Comparison of ENCODE assay signal across 8 mouse cellular contexts in genomic region chr7:107595426-107595825, GRCm38 (mm10). TPM values are rescaled to one million over a fixed set of nuclear protein-coding genes. Genes with fewer than 3 reads are reported as not detected.
DNase-seq lines count a peak whose midpoint lies in the region; ATAC-seq and TF ChIP-seq lines count a peak whose summit lies in the region.

No protein-coding gene starts in this region.

- WGBS in kidney, adult 2 months = 15% methylated on average over 13 of the region's 13 CpGs
- 14% methylated on average over 13 of the region's 13 CpGs for WGBS in embryonic facial prominence, embryonic 10.5 days
- 12% methylated on average over 13 of the region's 13 CpGs for WGBS in hindbrain, postnatal 0 days
- 13% methylated on average over 13 of the region's 13 CpGs for WGBS in midbrain, embryonic 13.5 days

- ATAC-seq in hindbrain, postnatal 0 days = no peak
- no peak for ATAC-seq in midbrain, embryonic 13.5 days

- no peak for TF ChIP-seq CTCF in kidney, adult 2 months (conservative IDR thresholded peaks at IDR 0.05; ENCODE audit: insufficient read depth, insufficient read length, low read depth, low read length)
- TF ChIP-seq CTCF in hindbrain, postnatal 0 days (IDR thresholded peaks at IDR 0.05; ENCODE audit: low read depth) = no peak

- no peaks in the 10 kb centered on the region for H3K36me3 ChIP-seq in kidney, adult 2 months (ENCODE audit: control insufficient read depth, insufficient read depth, low read length)
- peaks cover 7% of the 10 kb centered on the region for H3K36me3 ChIP-seq in embryonic facial prominence, embryonic 10.5 days (replicated peaks)
- H3K36me3 ChIP-seq in hindbrain, postnatal 0 days (ENCODE audit: insufficient read depth, low read length) = no peaks in the 10 kb centered on the region
- no peaks in the 10 kb centered on the region for H3K36me3 ChIP-seq in midbrain, embryonic 13.5 days

- peak overlapping the region; percentile 14; the same call in 1 of the 2 replicates for H3K27ac ChIP-seq in kidney, adult 2 months (ENCODE audit: insufficient read depth, low read depth, low read length)
- H3K27ac ChIP-seq in embryonic facial prominence, embryonic 10.5 days (replicated peaks) = peak overlapping the region; percentile 73; the same call in 1 of the 2 replicates
- no peak overlapping the region for H3K27ac ChIP-seq in hindbrain, postnatal 0 days
- no peak overlapping the region for H3K27ac ChIP-seq in midbrain, embryonic 13.5 days

- H3K4me1 ChIP-seq in kidney, adult 2 months (ENCODE audit: control insufficient read depth, insufficient read depth, low read length) = peaks cover 3% of the 10 kb centered on the region; the same call in 1 of the 2 replicates
- peaks cover 29% of the 10 kb centered on the region for H3K4me1 ChIP-seq in embryonic facial prominence, embryonic 10.5 days
- H3K4me1 ChIP-seq in hindbrain, postnatal 0 days (ENCODE audit: insufficient read depth, low read length) = peaks cover 8% of the 10 kb centered on the region; the same call in 1 of the 2 replicates
- peaks cover 9% of the 10 kb centered on the region for H3K4me1 ChIP-seq in midbrain, embryonic 13.5 days (replicated peaks)

- H3K27me3 ChIP-seq in kidney, adult 2 months (replicated peaks; ENCODE audit: control insufficient read depth, insufficient read depth, low read length) = no peaks in the 10 kb centered on the region
- H3K27me3 ChIP-seq in embryonic facial prominence, embryonic 10.5 days (replicated peaks; ENCODE audit: low read depth, poor library complexity, severe bottlenecking) = peaks cover 8% of the 10 kb centered on the region; the same call in 1 of the 2 replicates
- no peaks in the 10 kb centered on the region for H3K27me3 ChIP-seq in hindbrain, postnatal 0 days (ENCODE audit: insufficient read depth, low read length)
- peaks cover 6% of the 10 kb centered on the region for H3K27me3 ChIP-seq in midbrain, embryonic 13.5 days

- H3K4me2 ChIP-seq in hindbrain, postnatal 0 days (ENCODE audit: low read depth, low read length) = peak overlapping the region; percentile 96
- peak overlapping the region; percentile 92 for H3K4me2 ChIP-seq in midbrain, embryonic 13.5 days (replicated peaks)

- H3K9me3 ChIP-seq in embryonic facial prominence, embryonic 10.5 days = no peaks in the 10 kb centered on the region
- no peaks in the 10 kb centered on the region for H3K9me3 ChIP-seq in hindbrain, postnatal 0 days (ENCODE audit: low read length)
- no peaks in the 10 kb centered on the region for H3K9me3 ChIP-seq in midbrain, embryonic 13.5 days

- H3K4me3 ChIP-seq in kidney, adult 2 months (ENCODE audit: insufficient read depth, low read depth, low read length) = peak overlapping the region; percentile 70
- peak overlapping the region; percentile 63 for H3K4me3 ChIP-seq in embryonic facial prominence, embryonic 10.5 days
- H3K4me3 ChIP-seq in hindbrain, postnatal 0 days (ENCODE audit: low read length) = peak overlapping the region; percentile 59
- peak overlapping the region; percentile 51 for H3K4me3 ChIP-seq in midbrain, embryonic 13.5 days (replicated peaks)

- peak; percentile 39 for DNase-seq in kidney, adult 2 months
- DNase-seq in kidney, adult 18-20 months = no peak
- DNase-seq in embryonic facial prominence, embryonic 10.5 days (ENCODE audit: low spot score) = no peak
- DNase-seq in hindbrain, postnatal 0 days (ENCODE audit: low spot score) = no peak
- DNase-seq in frontal cortex, postnatal 25 days (ENCODE audit: low spot score in 2 of 2) = no peak
- DNase-seq in urinary bladder, adult 2 months (ENCODE audit: low spot score) = no peak
- no peak for DNase-seq in frontal cortex, adult 2 months (ENCODE audit: extremely low spot score in 1 of 2, low spot score in 1 of 2)

- peak overlapping the region; percentile 49 for H3K9ac ChIP-seq in hindbrain, postnatal 0 days (replicated peaks; ENCODE audit: low read length)
- H3K9ac ChIP-seq in midbrain, embryonic 13.5 days (replicated peaks) = peak overlapping the region; percentile 61; the same call in 1 of the 2 replicates

- no peak for TF ChIP-seq POLR2A in kidney, adult 2 months (IDR thresholded peaks at IDR 0.05; ENCODE audit: low read depth, low read length)

RNA-seq across cellular contexts. Expression of gene Ppfibp2, which starts 0.4 kb away (rescaled TPM):
- 12.1 and 12.8 TPM in 2 replicates for polyA plus RNA-seq in kidney, adult 2 months (2012; rRNA removed)
- 21.5 and 24.0 TPM in 2 replicates for polyA plus RNA-seq in embryonic facial prominence, embryonic 10.5 days (2016; fragmentation: Nextera tagmentation; extraction: Ambion mirVana)
- total RNA-seq in hindbrain, postnatal 0 days (2014; rRNA removed) = 3.0 and 3.4 TPM in 2 replicates
- polyA plus RNA-seq in hindbrain, postnatal 0 days (2015; fragmentation: Nextera tagmentation; extraction: Ambion mirVana) = 2.3 and 3.2 TPM in 2 replicates
- 1.2 and 1.3 TPM in 2 replicates for polyA plus RNA-seq in midbrain, embryonic 13.5 days (2015; fragmentation: Nextera tagmentation; extraction: Ambion mirVana)
- 73.4 and 81.1 TPM in 2 replicates for polyA plus RNA-seq in urinary bladder, adult 2 months (2012; rRNA removed)
- polyA plus RNA-seq in frontal cortex, adult 2 months (2012; rRNA removed) = 6.7 and 8.0 TPM in 2 replicates

RNA-seq across cellular contexts. Expression of gene Olfml1, which starts 28.2 kb away (rescaled TPM):
- polyA plus RNA-seq in kidney, adult 2 months (2012; rRNA removed) = 13.2 and 14.0 TPM in 2 replicates
- 11.7 and 12.3 TPM in 2 replicates for polyA plus RNA-seq in embryonic facial prominence, embryonic 10.5 days (2016; fragmentation: Nextera tagmentation; extraction: Ambion mirVana)
- total RNA-seq in hindbrain, postnatal 0 days (2014; rRNA removed) = 4.2 and 5.5 TPM in 2 replicates
- polyA plus RNA-seq in hindbrain, postnatal 0 days (2015; fragmentation: Nextera tagmentation; extraction: Ambion mirVana) = 5.8 and 6.0 TPM in 2 replicates
- 2.4 and 2.5 TPM in 2 replicates for polyA plus RNA-seq in midbrain, embryonic 13.5 days (2015; fragmentation: Nextera tagmentation; extraction: Ambion mirVana)
- 20.0 and 21.6 TPM in 2 replicates for polyA plus RNA-seq in urinary bladder, adult 2 months (2012; rRNA removed)
- polyA plus RNA-seq in frontal cortex, adult 2 months (2012; rRNA removed) = 10.2 and 10.8 TPM in 2 replicates

RNA-seq across cellular contexts. Expression of gene 5330417H12Rik, which starts 29.5 kb away (rescaled TPM):
- not detected in 2 replicates for polyA plus RNA-seq in kidney, adult 2 months (2012; rRNA removed)
- polyA plus RNA-seq in embryonic facial prominence, embryonic 10.5 days (2016; fragmentation: Nextera tagmentation; extraction: Ambion mirVana) = not detected in 2 replicates
- total RNA-seq in hindbrain, postnatal 0 days (2014; rRNA removed) = not detected in 2 replicates
- polyA plus RNA-seq in hindbrain, postnatal 0 days (2015; fragmentation: Nextera tagmentation; extraction: Ambion mirVana) = not detected in 2 replicates
- not detected in 2 replicates for polyA plus RNA-seq in midbrain, embryonic 13.5 days (2015; fragmentation: Nextera tagmentation; extraction: Ambion mirVana)
- not detected in 2 replicates for polyA plus RNA-seq in urinary bladder, adult 2 months (2012; rRNA removed)
- polyA plus RNA-seq in frontal cortex, adult 2 months (2012; rRNA removed) = not detected in 2 replicates

Comparison
In these comparisons a context has a peak if more than half of its experiments do, and no peak if none do; other contexts are left out.
1. H3K27ac ChIP-seq: peak in kidney, adult 2 months (single experiment) and embryonic facial prominence, embryonic 10.5 days (single experiment); none in hindbrain, postnatal 0 days (single experiment) and midbrain, embryonic 13.5 days (single experiment).
2. Peak in every context shown above with its lines, with median percentiles within 50 percentile points of each other: H3K4me3 ChIP-seq.